Mouse (Mus musculus): ENCODE measurements around the gene Agap1. TPM values are rescaled to one million over a fixed set of nuclear protein-coding genes. Genes with fewer than 3 reads are reported as not detected.

Gene Agap1
- polyA plus RNA-seq, 1 experiment from 2014 or later, result 10.8 TPM

- Histone ChIP-seq H3K4me3 (ENCODE audit: low read depth, low read length) (no peak overlapping the region), H3K27ac (ENCODE audit: low read depth, low read length) (no peak overlapping the region), H3K4me2 (no peak overlapping the region), H3K36me3 (ENCODE audit: control insufficient read depth, insufficient read depth, low read length) (peaks cover 4% of the 10 kb centered on the region; the same call in 1 of the 2 replicates), H3K27me3 (ENCODE audit: control insufficient read depth, insufficient read depth, low read length) (no peaks in the 10 kb centered on the region), H3K9me3 (replicated peaks; ENCODE audit: control insufficient read depth, low read length) (no peaks in the 10 kb centered on the region), H3K4me1 (ENCODE audit: control insufficient read depth, insufficient read depth, low read length) (no peaks in the 10 kb centered on the region), H3K9ac (ENCODE audit: low read depth, low read length) (no peak overlapping the region)
- ATAC-seq (replicated peaks; ENCODE audit: insufficient number of reproducible peaks, low FRiP score, low TSS enrichment), result no peak
- WGBS (ENCODE audit: insufficient replicate concordance), result 76% methylated on average over 6 of the region's 6 CpGs
Measured at GRCm38 (mm10) chr1:89891400-89891799, 436.8 kb downstream of the Agap1 start.

GRCm38 (mm10) chr1:89892281-89892680, 437.7 kb downstream of the Agap1 start:
- ATAC-seq (replicated peaks; ENCODE audit: insufficient number of reproducible peaks, low FRiP score, low TSS enrichment), result no peak
- Histone ChIP-seq H3K9ac (ENCODE audit: low read depth, low read length) (no peak overlapping the region), H3K4me2 (no peak overlapping the region), H3K4me3 (ENCODE audit: low read depth, low read length) (no peak overlapping the region), H3K27ac (ENCODE audit: low read depth, low read length) (no peak overlapping the region), H3K4me1 (ENCODE audit: control insufficient read depth, insufficient read depth, low read length) (no peaks in the 10 kb centered on the region), H3K27me3 (ENCODE audit: control insufficient read depth, insufficient read depth, low read length) (no peaks in the 10 kb centered on the region), H3K36me3 (ENCODE audit: control insufficient read depth, insufficient read depth, low read length) (peaks cover 4% of the 10 kb centered on the region; the same call in 1 of the 2 replicates), H3K9me3 (replicated peaks; ENCODE audit: control insufficient read depth, low read length) (no peaks in the 10 kb centered on the region)
- 68% methylated on average over 7 of the region's 7 CpGs for WGBS (ENCODE audit: insufficient replicate concordance)

GRCm38 (mm10) chr1:89895801-89896200, 441.2 kb downstream of the Agap1 start:
- Histone ChIP-seq H3K9ac (ENCODE audit: low read depth, low read length) (no peak overlapping the region), H3K4me1 (ENCODE audit: control insufficient read depth, insufficient read depth, low read length) (no peaks in the 10 kb centered on the region), H3K4me3 (ENCODE audit: low read depth, low read length) (no peak overlapping the region), H3K9me3 (replicated peaks; ENCODE audit: control insufficient read depth, low read length) (no peaks in the 10 kb centered on the region), H3K27ac (ENCODE audit: low read depth, low read length) (no peak overlapping the region), H3K4me2 (no peak overlapping the region), H3K36me3 (ENCODE audit: control insufficient read depth, insufficient read depth, low read length) (no peaks in the 10 kb centered on the region), H3K27me3 (ENCODE audit: control insufficient read depth, insufficient read depth, low read length) (no peaks in the 10 kb centered on the region)
- WGBS (ENCODE audit: insufficient replicate concordance), result 77% methylated on average over 5 of the region's 5 CpGs
- no peak for ATAC-seq (replicated peaks; ENCODE audit: insufficient number of reproducible peaks, low FRiP score, low TSS enrichment)

- no peak overlapping the region for H3K27ac ChIP-seq (ENCODE audit: low read depth, low read length)
- no peak overlapping the region for H3K4me3 ChIP-seq (ENCODE audit: low read depth, low read length)
- no peaks in the 10 kb centered on the region for H3K27me3 ChIP-seq (ENCODE audit: control insufficient read depth, insufficient read depth, low read length)
- no peak overlapping the region for H3K4me2 ChIP-seq
- no peak for ATAC-seq (replicated peaks; ENCODE audit: insufficient number of reproducible peaks, low FRiP score, low TSS enrichment)
- no peaks in the 10 kb centered on the region for H3K4me1 ChIP-seq (ENCODE audit: control insufficient read depth, insufficient read depth, low read length)
- no peak overlapping the region for H3K9ac ChIP-seq (ENCODE audit: low read depth, low read length)
- H3K9me3 ChIP-seq (replicated peaks; ENCODE audit: control insufficient read depth, low read length), result no peaks in the 10 kb centered on the region
- WGBS (ENCODE audit: insufficient replicate concordance), result 50% methylated on average over 2 of the region's 2 CpGs
- no peaks in the 10 kb centered on the region for H3K36me3 ChIP-seq (ENCODE audit: control insufficient read depth, insufficient read depth, low read length)
Measured at GRCm38 (mm10) chr1:89899036-89899435, 444.4 kb downstream of the Agap1 start.

- no peaks in the 10 kb centered on the region for H3K36me3 ChIP-seq (ENCODE audit: control insufficient read depth, insufficient read depth, low read length)
- no peaks in the 10 kb centered on the region for H3K4me1 ChIP-seq (ENCODE audit: control insufficient read depth, insufficient read depth, low read length)
- H3K4me2 ChIP-seq, result no peak overlapping the region
- ATAC-seq (replicated peaks; ENCODE audit: insufficient number of reproducible peaks, low FRiP score, low TSS enrichment), result no peak
- H3K27ac ChIP-seq (ENCODE audit: low read depth, low read length), result no peak overlapping the region
- H3K9me3 ChIP-seq (replicated peaks; ENCODE audit: control insufficient read depth, low read length), result no peaks in the 10 kb centered on the region
- no peaks in the 10 kb centered on the region for H3K27me3 ChIP-seq (ENCODE audit: control insufficient read depth, insufficient read depth, low read length)
- no peak overlapping the region for H3K4me3 ChIP-seq (ENCODE audit: low read depth, low read length)
- 75% methylated on average over 11 of the region's 11 CpGs for WGBS (ENCODE audit: insufficient replicate concordance)
- H3K9ac ChIP-seq (ENCODE audit: low read depth, low read length), result no peak overlapping the region
Measured at GRCm38 (mm10) chr1:89899761-89900445, 445.3 kb downstream of the Agap1 start.

GRCm38 (mm10) chr1:89901381-89901780, 446.8 kb downstream of the Agap1 start:
- H3K36me3 ChIP-seq (ENCODE audit: control insufficient read depth, insufficient read depth, low read length), result no peaks in the 10 kb centered on the region
- H3K27me3 ChIP-seq (ENCODE audit: control insufficient read depth, insufficient read depth, low read length), result no peaks in the 10 kb centered on the region
- no peak overlapping the region for H3K4me3 ChIP-seq (ENCODE audit: low read depth, low read length)
- no peaks in the 10 kb centered on the region for H3K4me1 ChIP-seq (ENCODE audit: control insufficient read depth, insufficient read depth, low read length)
- H3K9ac ChIP-seq (ENCODE audit: low read depth, low read length), result no peak overlapping the region
- H3K27ac ChIP-seq (ENCODE audit: low read depth, low read length), result no peak overlapping the region
- peaks cover under 1% of the 10 kb centered on the region; the same call in 1 of the 2 replicates for H3K9me3 ChIP-seq (replicated peaks; ENCODE audit: control insufficient read depth, low read length)
- WGBS (ENCODE audit: insufficient replicate concordance), result 64% methylated on average over 4 of the region's 4 CpGs
- ATAC-seq (replicated peaks; ENCODE audit: insufficient number of reproducible peaks, low FRiP score, low TSS enrichment), result no peak
- H3K4me2 ChIP-seq, result no peak overlapping the region

GRCm38 (mm10) chr1:89902236-89902635, 447.6 kb downstream of the Agap1 start:
- Histone ChIP-seq H3K4me2 (no peak overlapping the region), H3K27ac (ENCODE audit: low read depth, low read length) (no peak overlapping the region), H3K4me3 (ENCODE audit: low read depth, low read length) (no peak overlapping the region), H3K27me3 (ENCODE audit: control insufficient read depth, insufficient read depth, low read length) (no peaks in the 10 kb centered on the region), H3K9me3 (replicated peaks; ENCODE audit: control insufficient read depth, low read length) (peaks cover 3% of the 10 kb centered on the region; the same call in 1 of the 2 replicates), H3K4me1 (ENCODE audit: control insufficient read depth, insufficient read depth, low read length) (no peaks in the 10 kb centered on the region), H3K9ac (ENCODE audit: low read depth, low read length) (no peak overlapping the region), H3K36me3 (ENCODE audit: control insufficient read depth, insufficient read depth, low read length) (no peaks in the 10 kb centered on the region)
- no peak for ATAC-seq (replicated peaks; ENCODE audit: insufficient number of reproducible peaks, low FRiP score, low TSS enrichment)
- WGBS (ENCODE audit: insufficient replicate concordance), result 83% methylated on average over 2 of the region's 2 CpGs

- H3K4me3 ChIP-seq (ENCODE audit: low read depth, low read length), result no peak overlapping the region
- no peaks in the 10 kb centered on the region for H3K27me3 ChIP-seq (ENCODE audit: control insufficient read depth, insufficient read depth, low read length)
- no peak overlapping the region for H3K4me2 ChIP-seq
- H3K9ac ChIP-seq (ENCODE audit: low read depth, low read length), result no peak overlapping the region
- WGBS (ENCODE audit: insufficient replicate concordance), result 81% methylated on average over 1 of the region's 1 CpGs
- no peak for ATAC-seq (replicated peaks; ENCODE audit: insufficient number of reproducible peaks, low FRiP score, low TSS enrichment)
- no peak overlapping the region for H3K27ac ChIP-seq (ENCODE audit: low read depth, low read length)
- peaks cover 3% of the 10 kb centered on the region; the same call in 1 of the 2 replicates for H3K9me3 ChIP-seq (replicated peaks; ENCODE audit: control insufficient read depth, low read length)
- no peaks in the 10 kb centered on the region for H3K4me1 ChIP-seq (ENCODE audit: control insufficient read depth, insufficient read depth, low read length)
- no peaks in the 10 kb centered on the region for H3K36me3 ChIP-seq (ENCODE audit: control insufficient read depth, insufficient read depth, low read length)
Measured at GRCm38 (mm10) chr1:89902641-89903040, 448.0 kb downstream of the Agap1 start.

GRCm38 (mm10) chr1:89909796-89910195, 455.2 kb downstream of the Agap1 start:
- ATAC-seq (replicated peaks; ENCODE audit: insufficient number of reproducible peaks, low FRiP score, low TSS enrichment), result no peak
- H3K4me3 ChIP-seq (ENCODE audit: low read depth, low read length), result no peak overlapping the region
- 87% methylated on average over 8 of the region's 8 CpGs for WGBS (ENCODE audit: insufficient replicate concordance)
- peaks cover 4% of the 10 kb centered on the region; the same call in 1 of the 2 replicates for H3K27me3 ChIP-seq (ENCODE audit: control insufficient read depth, insufficient read depth, low read length)
- H3K27ac ChIP-seq (ENCODE audit: low read depth, low read length), result no peak overlapping the region
- no peaks in the 10 kb centered on the region for H3K36me3 ChIP-seq (ENCODE audit: control insufficient read depth, insufficient read depth, low read length)
- H3K4me1 ChIP-seq (ENCODE audit: control insufficient read depth, insufficient read depth, low read length), result no peaks in the 10 kb centered on the region
- H3K9me3 ChIP-seq (replicated peaks; ENCODE audit: control insufficient read depth, low read length), result peaks cover 3% of the 10 kb centered on the region; the same call in 1 of the 2 replicates
- H3K4me2 ChIP-seq, result no peak overlapping the region
- H3K9ac ChIP-seq (ENCODE audit: low read depth, low read length), result no peak overlapping the region

Data from heart, embryonic 11.5 days (tissue).